Mouse (Mus musculus) WW6 (cell line): ENCODE measurements around the gene Fam155a.
"Not testable (repeated sequence)": the region's sequence is repeated elsewhere in the genome, so short reads cannot be mapped to it uniquely, and the experiment has no call there.

Source experiments
- DNase-seq: peaks from one replicate; pipeline ENCODE4 v3.0.0-alpha.2; 2013; ENCODE audit warnings: low read depth, low spot score

Gene Fam155a

GRCm38 (mm10) chr8:9692370-9692769 lies 78.6 kb downstream of the Fam155a start:
- no peak for DNase-seq

DNA sequence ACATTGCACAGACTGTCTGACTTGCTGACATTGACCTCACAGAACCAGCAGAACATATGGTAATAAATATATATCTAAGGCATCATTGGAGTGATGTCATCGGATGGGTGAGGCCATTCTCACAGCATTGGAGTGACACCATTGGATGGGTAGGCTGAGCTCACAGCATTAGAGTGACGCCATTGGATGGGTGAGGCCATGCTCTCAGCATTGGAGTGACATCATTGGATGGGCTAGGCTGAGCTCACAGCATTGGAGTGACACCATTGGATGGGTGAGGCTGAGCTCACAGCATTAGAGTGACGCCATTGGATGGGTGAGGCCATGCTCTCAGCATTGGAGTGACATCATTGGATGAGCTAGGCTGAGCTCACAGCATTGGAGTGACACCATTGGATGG lies 110.9 kb downstream of the Fam155a start:
- not testable (repeated sequence) for DNase-seq

GRCm38 (mm10) chr8:9656901-9657300 lies 114.1 kb downstream of the Fam155a start:
- DNase-seq, result no peak

DNA sequence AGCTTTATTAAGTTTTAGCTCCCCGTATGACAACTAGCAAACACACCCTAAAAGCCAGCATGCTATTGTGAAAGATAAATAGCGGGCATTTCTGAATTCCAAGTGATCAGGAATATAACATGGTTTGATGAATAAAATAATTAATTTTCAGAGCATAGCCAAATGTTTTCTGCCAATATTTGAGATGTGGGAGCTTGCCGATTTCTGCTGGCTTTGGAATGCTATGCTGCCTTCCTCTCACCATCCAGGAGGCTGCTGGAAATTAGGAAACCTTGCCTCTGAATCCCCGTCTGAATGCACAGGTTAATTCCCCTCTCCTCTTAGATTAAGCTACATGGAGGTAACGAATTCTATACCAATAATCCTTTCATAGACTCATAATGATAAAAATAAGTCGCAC lies 116.1 kb downstream of the Fam155a start:
- DNase-seq, result no peak

GRCm38 (mm10) chr8:9653643-9654042 lies 117.3 kb downstream of the Fam155a start:
- no peak for DNase-seq

DNA sequence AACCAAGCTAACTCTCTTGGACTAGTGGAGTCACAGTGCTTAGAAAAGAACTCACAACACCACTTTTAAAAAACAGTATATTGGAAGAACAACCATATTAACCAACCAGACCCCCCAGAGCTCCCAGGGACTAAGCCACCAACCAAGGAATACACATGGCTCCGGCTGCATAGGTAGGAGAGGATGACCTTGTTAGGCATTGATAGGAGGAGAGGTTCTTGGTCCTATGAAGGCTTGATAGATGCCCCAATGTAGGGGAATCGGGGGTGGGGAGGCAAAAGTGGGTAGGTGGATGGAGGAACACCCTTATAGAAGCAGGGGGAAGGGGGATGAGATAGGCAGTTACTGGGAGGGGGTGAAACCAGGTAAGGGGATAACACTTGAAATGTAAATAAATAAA lies 132.8 kb downstream of the Fam155a start:
- no peak for DNase-seq

DNA sequence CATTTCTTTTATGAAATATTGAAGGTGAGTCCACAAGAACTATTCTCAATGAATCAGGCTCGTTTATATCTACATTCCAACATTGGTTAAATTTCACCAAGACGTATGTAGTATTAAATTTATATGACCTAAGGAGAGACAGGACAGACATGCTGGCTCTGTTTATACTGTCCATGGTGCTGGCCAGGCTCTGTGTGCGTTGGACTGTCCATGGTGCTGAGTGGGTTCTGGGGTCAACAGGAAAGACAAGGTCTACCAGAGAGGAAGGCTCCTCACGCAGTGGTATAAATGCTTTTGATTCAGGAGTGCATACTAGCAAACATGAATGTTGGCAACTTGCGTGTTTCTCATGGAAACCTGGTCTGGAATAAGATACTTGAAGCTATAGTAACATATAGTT lies 135.7 kb downstream of the Fam155a start:
- no peak for DNase-seq

GRCm38 (mm10) chr8:9607086-9607701 lies 163.8 kb downstream of the Fam155a start:
- no peak for DNase-seq

DNA sequence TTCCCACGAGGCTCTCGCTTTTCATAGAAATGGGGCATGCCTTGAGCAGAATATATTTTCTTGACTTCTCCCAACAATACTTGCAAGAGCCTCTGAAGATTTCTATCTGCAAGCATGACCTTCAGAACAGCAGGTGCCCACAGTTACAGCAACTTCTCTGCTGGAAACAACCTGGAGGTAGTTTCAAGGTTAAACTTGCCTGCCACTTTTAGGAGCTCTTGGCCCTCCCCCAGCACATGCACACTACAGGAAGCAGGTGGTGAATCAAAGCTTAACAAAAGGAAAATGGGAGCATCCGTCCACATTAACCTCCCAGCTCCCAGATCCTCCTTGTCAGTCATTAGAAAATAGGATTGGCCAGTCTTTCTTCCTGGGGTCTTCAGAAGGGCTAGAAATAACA lies 175.0 kb downstream of the Fam155a start:
- no peak for DNase-seq

GRCm38 (mm10) chr8:9581836-9582235 lies 189.1 kb downstream of the Fam155a start:
- DNase-seq, result no peak

DNA sequence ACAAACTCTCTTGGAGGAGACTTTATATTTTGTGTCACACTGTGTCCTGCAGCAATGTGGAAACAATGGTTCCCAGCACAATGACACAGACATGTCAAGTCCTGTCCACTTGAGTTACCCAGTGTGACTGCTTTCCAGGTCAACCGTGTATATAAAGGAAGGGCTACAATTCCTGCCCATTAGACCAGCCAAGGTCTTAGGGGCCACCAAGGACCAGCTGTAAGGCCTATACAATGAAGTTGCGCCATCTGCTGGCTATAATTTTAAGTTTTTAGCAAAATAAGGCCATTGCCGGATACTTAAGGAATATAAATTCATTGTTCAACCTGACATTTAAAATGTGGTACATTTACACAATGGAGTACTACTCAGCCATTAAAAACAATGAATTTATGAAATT lies 190.8 kb downstream of the Fam155a start:
- peak; percentile 16 for DNase-seq

GRCm38 (mm10) chr8:9571977-9572376 lies 199.0 kb downstream of the Fam155a start:
- no peak for DNase-seq

GRCm38 (mm10) chr8:9569516-9570170 lies 201.3 kb downstream of the Fam155a start:
- DNase-seq, result no peak

DNA sequence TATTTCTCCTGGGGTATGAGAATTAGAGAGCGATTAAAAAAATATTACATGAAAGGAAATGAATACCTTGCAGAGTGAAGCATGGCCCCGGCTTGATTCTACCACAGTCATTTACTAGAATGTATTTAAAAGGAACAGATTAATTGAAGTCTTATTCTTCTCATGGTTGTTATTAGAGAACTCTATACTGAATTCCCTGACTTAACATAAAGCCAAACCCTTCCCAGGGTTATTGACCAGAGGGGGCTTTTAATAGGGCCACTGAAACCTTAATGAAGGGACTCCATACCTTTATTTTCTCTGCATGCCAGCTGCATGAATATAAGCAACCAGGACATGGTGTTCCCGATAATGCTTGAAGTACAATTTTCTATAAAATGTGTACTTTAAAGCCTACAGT lies 221.8 kb downstream of the Fam155a start:
- DNase-seq, result no peak

- no peak for DNase-seq
Measured at GRCm38 (mm10) chr8:9547558-9547954, 223.4 kb downstream of the Fam155a start.

DNA sequence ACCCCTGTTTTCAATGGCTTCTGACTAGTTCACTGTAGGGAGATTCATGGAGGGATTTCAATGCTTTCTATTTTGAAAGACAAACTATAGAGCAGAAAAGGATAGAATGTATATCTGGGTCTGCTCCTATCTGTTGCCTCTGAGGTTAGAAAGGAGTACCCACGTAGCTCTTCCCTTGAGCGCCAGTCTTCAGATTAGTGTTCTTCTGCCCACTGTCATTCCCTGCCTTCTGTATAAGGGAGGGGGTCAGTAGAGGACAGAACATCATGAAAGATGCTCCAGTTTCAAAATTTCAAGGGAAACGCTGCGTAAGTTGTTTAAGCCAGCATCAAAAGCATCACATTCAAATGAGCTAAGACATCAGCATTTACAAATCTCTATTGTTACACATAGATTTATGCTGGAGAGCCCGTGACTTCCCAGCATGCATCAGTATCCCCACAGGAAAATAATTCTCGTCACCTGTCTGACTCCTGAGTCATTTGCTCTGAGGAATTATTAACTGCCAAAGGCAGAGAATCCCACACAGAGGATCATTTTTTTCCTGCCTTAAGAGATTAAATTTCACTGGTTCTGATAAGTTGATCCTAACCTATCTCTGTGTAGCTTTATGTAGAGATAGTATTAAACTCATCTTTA lies 223.9 kb downstream of the Fam155a start:
- DNase-seq, result no peak

GRCm38 (mm10) chr8:9546429-9546828 lies 224.5 kb downstream of the Fam155a start:
- no peak for DNase-seq

DNA sequence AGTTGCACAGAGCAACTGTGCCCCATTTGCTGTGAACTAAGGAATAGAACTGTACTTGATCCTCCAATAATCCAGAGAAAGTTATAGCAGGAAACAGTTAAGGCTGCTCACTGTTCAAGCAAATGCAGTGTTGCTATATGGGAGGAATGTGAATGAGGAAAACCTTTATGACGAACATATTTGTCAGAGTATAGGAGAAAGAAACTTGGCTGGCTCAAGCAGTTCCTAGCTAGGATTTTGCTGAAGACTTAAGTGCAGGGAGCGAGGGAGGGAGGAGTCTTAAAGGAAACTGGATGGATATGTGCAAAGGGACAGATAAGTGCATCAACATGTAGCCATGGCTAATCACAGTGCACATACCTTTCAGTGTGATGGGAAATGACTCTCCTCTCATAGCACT lies 225.3 kb downstream of the Fam155a start:
- no peak for DNase-seq

DNA sequence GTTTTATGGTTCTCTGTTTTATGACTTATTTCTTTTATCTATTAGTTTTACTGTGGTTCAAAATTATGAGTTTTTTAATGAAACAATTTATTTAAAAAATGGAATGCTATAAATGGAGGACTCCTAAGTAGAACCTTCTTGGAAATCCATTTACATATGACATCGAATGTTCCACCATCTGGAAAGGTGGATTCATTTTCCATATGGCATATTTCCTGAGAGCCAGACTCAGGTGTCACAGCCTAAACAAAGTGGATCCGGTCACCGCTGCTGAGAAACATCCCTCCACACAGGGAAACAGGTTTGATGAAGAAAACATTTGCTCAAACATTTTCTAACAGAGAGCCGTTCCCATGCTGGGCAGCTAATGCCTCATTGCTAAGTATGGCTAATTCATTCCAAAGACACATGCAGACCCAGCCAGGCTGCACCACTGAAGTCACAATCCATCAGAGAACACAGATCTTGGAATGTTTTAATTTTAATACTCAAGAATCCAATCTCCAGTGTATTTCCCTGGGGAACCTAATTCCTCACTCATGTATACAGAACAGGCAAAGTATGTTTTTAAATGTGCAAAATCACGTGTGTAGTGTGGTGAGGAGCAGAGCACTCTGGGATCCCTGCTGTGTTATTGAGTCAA lies 235.1 kb downstream of the Fam155a start:
- DNase-seq, result no peak

- DNase-seq, result no peak
Measured at GRCm38 (mm10) chr8:9526515-9526914, 244.4 kb downstream of the Fam155a start.

- DNase-seq, result no peak
Measured at GRCm38 (mm10) chr8:9521577-9521976, 249.4 kb downstream of the Fam155a start.

GRCm38 (mm10) chr8:9500751-9501150 lies 270.2 kb downstream of the Fam155a start:
- DNase-seq, result no peak

DNA sequence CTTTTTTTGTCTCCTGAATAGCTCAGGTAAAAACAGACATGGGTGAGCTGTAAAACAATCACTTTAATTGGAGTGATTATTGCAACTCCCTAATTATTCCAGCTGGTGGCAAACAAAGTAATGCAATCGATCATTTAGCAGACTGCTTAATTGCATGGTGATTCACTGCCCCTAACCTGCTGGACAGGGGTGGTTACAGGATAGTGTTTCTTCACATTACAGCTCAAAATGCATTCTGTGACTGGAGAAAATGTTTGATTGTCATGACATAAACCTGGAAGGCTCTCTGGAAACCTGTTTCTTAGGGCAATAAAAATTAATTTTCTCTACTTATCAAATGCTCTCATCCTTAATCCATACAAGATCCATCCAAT lies 276.7 kb downstream of the Fam155a start:
- DNase-seq, result no peak
